Mouse (Mus musculus): ENCODE measurements around the gene Zdhhc1. TPM values are rescaled to one million over a fixed set of nuclear protein-coding genes. Genes with fewer than 3 reads are reported as not detected.

The Zdhhc1 gene
- total RNA-seq, 2 experiments from 2014 or later = 0.17 TPM; not detected in 1

- no peak for ATAC-seq (replicated peaks; ENCODE audit: low FRiP score, poor library complexity, severe bottlenecking)
Measured at GRCm38 (mm10) chr8:105467396-105467985, 29.2 kb downstream of the Zdhhc1 start.

GRCm38 (mm10) chr8:105466700-105467291 is 29.9 kb downstream of the Zdhhc1 start:
- no peak for ATAC-seq (replicated peaks; ENCODE audit: low FRiP score, poor library complexity, severe bottlenecking)

GRCm38 (mm10) chr8:105466246-105466645 is 30.5 kb downstream of the Zdhhc1 start:
- ATAC-seq (replicated peaks; ENCODE audit: low FRiP score, poor library complexity, severe bottlenecking) = no peak

- peak; percentile 29; the same call in 1 of the 2 replicates for ATAC-seq (replicated peaks; ENCODE audit: low FRiP score, poor library complexity, severe bottlenecking)
Measured at GRCm38 (mm10) chr8:105464595-105464994, 32.1 kb downstream of the Zdhhc1 start.

GRCm38 (mm10) chr8:105461085-105461803 is 35.5 kb downstream of the Zdhhc1 start:
- ATAC-seq (replicated peaks; ENCODE audit: low FRiP score, poor library complexity, severe bottlenecking) = no peak

GRCm38 (mm10) chr8:105455218-105455617 is 41.5 kb downstream of the Zdhhc1 start:
- ATAC-seq (replicated peaks; ENCODE audit: low FRiP score, poor library complexity, severe bottlenecking) = peak; percentile 41; the same call in 1 of the 2 replicates

GRCm38 (mm10) chr8:105454088-105454487 is 42.6 kb downstream of the Zdhhc1 start:
- ATAC-seq (replicated peaks; ENCODE audit: low FRiP score, poor library complexity, severe bottlenecking) = peak; percentile 65; the same call in 1 of the 2 replicates

- ATAC-seq (replicated peaks; ENCODE audit: low FRiP score, poor library complexity, severe bottlenecking) = no peak
Measured at GRCm38 (mm10) chr8:105453296-105453695, 43.4 kb downstream of the Zdhhc1 start.

- ATAC-seq (replicated peaks; ENCODE audit: low FRiP score, poor library complexity, severe bottlenecking) = no peak
Measured at GRCm38 (mm10) chr8:105451903-105452603, 44.6 kb downstream of the Zdhhc1 start.

- no peak for ATAC-seq (replicated peaks; ENCODE audit: low FRiP score, poor library complexity, severe bottlenecking)
Measured at GRCm38 (mm10) chr8:105450977-105451376, 45.7 kb downstream of the Zdhhc1 start.

GRCm38 (mm10) chr8:105448596-105448995 is 48.1 kb downstream of the Zdhhc1 start:
- peak; percentile 86 for ATAC-seq (replicated peaks; ENCODE audit: low FRiP score, poor library complexity, severe bottlenecking)

GRCm38 (mm10) chr8:105448188-105448587 is 48.5 kb downstream of the Zdhhc1 start:
- peak; percentile 80 for ATAC-seq (replicated peaks; ENCODE audit: low FRiP score, poor library complexity, severe bottlenecking)

GRCm38 (mm10) chr8:105446127-105446552 is 50.6 kb downstream of the Zdhhc1 start:
- ATAC-seq (replicated peaks; ENCODE audit: low FRiP score, poor library complexity, severe bottlenecking) = no peak

GRCm38 (mm10) chr8:105445296-105446126 is 51.2 kb downstream of the Zdhhc1 start:
- no peak for ATAC-seq (replicated peaks; ENCODE audit: low FRiP score, poor library complexity, severe bottlenecking)

GRCm38 (mm10) chr8:105442661-105443060 is 54.0 kb downstream of the Zdhhc1 start:
- no peak for ATAC-seq (replicated peaks; ENCODE audit: low FRiP score, poor library complexity, severe bottlenecking)

- 0 out of 2 replicates have a peak, but pooled peaks have one; percentile 41 for ATAC-seq (replicated peaks; ENCODE audit: low FRiP score, poor library complexity, severe bottlenecking)
Measured at GRCm38 (mm10) chr8:105441433-105441832, 55.3 kb downstream of the Zdhhc1 start.

- ATAC-seq (replicated peaks; ENCODE audit: low FRiP score, poor library complexity, severe bottlenecking) = peak; percentile 80
Measured at GRCm38 (mm10) chr8:105438865-105439264, 57.8 kb downstream of the Zdhhc1 start.

GRCm38 (mm10) chr8:105437078-105437748 is 59.5 kb downstream of the Zdhhc1 start:
- no peak for ATAC-seq (replicated peaks; ENCODE audit: low FRiP score, poor library complexity, severe bottlenecking)

GRCm38 (mm10) chr8:105436218-105436617 is 60.5 kb downstream of the Zdhhc1 start:
- ATAC-seq (replicated peaks; ENCODE audit: low FRiP score, poor library complexity, severe bottlenecking) = no peak

Measured in erythroblast, adult 5-6 weeks (primary cell).